Mouse (Mus musculus): ENCODE data around the gene Metrn.

Gene Metrn

DNA sequence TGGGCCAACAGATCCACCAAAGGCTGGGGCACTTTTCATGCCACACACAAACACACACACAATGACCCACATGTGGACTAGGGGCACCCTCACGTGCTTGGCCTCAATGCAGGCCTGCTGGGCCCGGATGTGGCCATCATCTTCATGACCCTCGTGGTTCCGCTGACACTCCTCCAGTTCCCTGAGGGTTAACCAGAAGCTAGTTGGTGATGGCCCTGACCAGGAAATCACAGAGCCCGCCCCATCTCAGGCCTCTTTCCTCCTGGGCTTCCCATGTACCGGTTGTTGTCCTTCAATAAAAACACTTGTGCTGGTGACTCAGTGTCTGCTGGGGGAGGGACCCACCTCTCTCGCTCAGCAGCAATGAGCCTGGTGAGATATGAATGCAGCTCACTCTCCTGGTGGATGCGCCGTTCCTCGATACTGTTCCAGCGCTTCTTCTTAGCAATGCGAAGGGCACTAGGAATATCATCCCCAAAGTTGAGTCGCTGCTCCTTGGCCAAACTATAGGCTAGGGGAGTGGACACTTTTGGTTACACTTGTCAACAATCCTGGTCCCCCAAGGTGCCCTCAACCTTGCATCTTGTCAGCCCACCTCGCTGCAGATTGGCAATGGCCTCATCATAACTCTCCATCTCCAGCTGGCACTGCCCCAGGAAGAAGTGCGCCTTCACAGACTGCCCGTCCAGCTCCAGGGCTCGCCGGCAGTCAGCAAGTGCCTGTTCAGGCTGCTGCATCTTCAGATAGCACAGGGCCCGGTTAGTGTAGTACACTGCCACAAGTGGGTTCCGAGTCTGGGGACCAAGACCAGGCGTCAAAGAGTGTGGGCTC lies 34.7 kb upstream of the Metrn start:
- no peak for DNase-seq (ENCODE audit: low read depth, low spot score)

DNA sequence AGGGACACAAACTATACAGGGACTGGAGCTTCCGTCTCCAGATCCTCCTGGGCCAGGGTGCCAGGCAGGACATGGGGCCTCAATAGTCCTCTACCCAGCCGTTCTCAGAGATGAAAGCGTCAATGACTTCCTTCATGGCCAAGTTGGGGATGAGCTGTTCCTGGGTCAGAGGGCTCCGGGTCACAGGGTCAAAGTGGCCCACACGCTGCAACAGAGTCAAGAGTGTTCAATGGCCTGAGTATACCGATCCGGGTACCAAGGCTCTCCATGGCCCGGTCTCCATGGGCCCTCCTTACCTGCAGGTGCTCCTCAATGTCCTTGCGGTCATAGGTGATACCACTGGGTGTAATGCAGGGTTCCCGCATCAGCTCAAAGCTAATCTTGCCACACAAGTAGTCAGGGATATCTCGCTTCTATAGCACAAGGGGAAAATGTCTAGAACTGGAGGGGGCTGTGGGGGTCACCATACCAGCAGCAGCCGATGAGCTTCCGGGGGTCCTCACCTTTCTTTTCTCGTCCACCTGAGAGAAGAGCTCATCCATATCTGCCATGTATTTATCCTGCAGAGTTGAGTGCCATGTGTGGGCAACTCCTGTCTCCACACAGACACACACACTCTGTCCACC lies 34.0 kb upstream of the Metrn start:
- no peak for DNase-seq (ENCODE audit: low read depth, low spot score)

DNA sequence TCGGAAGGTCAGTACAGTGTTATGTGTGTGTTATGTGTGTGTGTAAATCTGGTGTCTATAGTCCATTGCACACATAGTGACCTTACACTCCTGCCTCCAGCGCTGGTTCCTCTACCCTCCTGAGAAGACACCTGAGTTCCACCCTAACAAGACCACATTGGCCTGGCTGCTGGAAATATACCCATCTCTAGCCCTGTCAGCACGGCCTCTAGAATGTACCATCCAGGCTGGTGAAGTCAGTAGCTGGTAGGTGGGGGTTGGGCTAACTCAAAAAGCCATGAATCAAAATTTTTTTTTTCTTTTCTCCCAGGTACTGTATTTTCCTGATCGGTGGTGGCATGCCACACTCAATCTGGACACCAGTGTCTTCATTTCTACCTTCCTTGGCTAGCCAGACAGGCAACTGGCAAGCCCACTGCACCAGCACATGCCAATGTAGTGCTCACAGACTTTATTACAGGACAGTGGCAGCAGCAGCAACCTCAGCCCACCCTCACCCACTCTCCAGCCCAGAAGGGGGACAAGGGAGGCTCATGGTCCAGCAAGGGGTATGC lies 33.3 kb upstream of the Metrn start:
- DNase-seq (ENCODE audit: low read depth, low spot score) = no peak

DNA sequence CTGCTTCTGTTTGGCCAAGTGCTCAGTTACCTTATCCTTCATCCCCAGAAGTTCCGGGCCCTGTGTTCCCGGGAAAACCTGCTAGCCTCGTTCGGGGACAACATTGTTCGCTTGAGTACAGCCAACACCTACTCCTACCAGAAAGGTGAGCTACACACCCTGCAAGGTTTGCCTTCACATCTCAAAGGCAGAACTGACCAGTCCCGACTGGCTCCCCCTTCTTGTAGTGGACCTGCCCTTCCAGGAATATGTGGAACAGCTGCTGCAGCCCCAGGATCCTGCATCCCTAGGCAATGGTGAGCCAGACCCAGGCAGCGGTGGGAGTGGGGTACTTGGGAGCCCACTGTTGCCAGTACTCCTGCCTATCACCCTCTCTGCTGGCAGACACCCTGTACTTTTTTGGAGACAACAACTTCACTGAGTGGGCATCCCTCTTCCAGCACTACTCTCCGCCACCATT lies 32.7 kb upstream of the Metrn start:
- DNase-seq (ENCODE audit: low read depth, low spot score) = no peak

DNA sequence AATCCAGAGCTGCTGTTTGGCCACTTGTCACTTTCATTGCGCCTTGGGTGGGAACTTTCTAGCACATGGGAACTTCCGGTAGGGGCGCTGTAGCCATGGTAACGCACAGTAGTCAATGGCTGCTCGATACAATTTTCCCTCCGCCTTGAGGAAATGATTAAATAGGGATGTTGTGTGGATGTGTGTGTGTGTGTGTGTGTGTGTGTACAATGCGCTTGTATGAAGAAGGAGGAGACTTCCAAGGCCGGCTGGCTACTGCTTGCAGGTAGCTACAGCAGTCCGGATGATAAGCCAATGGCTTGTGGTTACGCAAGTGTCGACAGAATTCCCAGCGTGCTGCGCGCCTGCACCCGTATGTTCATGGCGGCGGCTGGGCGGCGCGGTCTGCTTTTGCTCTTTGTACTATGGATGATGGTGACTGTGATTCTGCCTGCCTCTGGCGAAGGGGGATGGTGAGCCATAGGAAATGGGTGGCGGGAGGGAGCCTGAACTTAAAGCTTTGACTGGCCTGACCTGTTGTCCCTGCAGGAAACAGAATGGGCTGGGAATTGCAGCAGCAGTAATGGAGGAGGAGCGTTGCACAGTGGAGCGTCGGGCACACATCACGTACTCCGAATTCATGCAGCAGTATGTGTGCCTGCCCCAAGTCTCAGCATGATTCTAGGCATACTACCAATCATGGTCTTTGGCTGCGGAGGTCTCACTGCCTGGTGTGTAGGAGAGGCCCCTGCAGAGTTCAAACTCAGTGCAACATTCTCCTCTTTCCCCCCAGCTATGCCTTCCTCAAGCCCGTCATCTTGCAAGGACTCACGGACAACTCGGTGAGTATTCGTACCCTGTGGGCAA lies 32.0 kb upstream of the Metrn start, which contains the start of gene Jmjd8:
TSS of gene Jmjd8 (plus strand) at position 156 of the 846 bp plus-strand sequence.
- DNase-seq (ENCODE audit: low read depth, low spot score) = peak; percentile 97

DNA sequence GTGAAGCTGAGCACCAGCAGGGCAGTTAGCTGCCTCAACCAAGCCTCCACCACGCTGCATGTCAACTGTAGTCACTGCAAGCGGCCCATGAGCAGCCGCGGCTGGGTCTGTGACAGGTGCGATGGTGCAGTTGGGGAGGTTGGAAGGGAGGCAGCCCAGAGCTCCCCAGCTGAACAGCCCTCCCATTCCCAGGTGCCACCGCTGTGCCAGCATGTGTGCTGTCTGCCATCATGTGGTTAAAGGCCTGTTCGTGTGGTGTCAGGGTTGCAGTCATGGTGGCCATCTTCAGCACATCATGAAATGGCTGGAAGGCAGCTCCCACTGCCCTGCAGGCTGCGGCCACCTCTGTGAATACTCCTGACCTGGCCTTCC lies 31.3 kb upstream of the Metrn start:
- DNase-seq (ENCODE audit: low read depth, low spot score) = no peak

DNA sequence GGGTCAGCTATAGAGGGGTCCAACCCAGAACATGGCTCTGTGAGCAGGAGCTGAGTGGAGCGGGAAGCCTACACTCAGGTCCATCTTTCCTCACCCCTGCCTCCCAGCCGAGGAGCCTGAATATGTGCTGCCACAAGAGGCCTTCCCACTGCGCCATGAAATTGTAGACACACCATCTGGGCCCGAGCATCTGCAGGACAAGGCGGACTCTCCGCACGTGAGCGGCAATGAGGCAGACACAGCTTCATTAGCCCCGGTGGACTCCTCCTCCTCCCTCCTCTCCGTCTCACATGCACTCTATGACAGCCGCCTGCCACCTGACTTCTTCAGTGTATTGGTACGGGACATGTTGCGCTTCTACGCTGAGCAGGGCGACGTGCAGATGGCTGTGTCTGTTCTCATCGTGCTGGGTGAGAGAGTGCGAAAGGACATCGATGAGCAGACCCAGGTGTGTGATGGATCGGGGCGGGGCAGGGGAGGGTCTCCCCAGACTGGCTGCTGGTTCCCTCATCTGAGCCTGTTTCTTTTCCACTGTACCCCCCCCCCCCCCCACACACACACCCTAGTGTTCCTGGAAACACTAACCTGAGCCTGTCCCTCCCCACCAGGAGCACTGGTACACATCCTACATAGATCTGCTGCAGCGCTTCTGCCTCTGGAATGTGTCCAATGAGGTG lies 30.7 kb upstream of the Metrn start:
- DNase-seq (ENCODE audit: low read depth, low spot score) = no peak

DNA sequence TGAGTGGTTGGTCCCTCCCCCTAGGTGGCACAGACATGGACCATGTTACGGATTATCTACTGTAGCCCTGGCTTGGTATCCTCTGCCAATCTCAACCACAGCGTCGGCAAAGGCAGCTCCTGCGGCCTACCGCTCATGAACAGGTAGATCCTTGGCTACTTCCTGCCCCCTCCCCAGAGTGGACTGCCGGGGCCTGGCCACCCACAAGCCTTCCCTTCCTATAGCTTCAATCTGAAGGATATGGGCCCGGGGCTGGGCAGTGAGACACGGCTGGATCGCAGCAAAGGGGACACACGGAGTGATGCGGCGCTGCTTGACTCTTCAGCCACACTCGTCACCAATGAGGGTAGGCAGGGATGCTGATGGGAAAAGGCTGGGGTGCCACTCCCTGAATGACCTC lies 30.1 kb upstream of the Metrn start:
- DNase-seq (ENCODE audit: low read depth, low spot score) = no peak

DNA sequence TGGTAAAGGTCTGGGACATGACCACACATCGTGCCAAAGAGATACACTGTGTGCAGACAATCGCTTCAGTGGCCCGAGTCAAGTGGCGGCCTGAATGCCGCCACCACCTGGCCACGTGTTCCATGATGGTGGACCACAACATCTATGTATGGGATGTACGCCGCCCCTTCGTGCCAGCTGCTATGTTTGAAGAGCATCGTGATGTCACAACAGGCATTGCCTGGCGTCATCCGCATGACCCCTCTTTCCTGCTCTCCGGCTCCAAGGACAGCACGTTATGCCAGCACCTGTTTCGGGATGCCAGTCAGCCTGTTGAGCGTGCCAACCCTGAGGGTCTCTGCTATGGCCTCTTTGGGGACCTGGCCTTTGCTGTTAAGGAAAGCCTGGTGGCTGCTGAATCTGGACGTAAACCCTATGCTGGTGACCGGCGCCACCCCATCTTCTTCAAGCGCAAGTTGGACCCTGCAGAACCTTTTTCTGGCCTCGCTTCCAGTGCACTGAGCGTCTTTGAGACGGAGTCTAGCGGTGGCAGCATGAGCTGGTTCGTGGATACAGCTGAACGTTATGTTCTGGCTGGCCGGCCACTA lies 29.1 kb upstream of the Metrn start:
- no peak for DNase-seq (ENCODE audit: low read depth, low spot score)

DNA sequence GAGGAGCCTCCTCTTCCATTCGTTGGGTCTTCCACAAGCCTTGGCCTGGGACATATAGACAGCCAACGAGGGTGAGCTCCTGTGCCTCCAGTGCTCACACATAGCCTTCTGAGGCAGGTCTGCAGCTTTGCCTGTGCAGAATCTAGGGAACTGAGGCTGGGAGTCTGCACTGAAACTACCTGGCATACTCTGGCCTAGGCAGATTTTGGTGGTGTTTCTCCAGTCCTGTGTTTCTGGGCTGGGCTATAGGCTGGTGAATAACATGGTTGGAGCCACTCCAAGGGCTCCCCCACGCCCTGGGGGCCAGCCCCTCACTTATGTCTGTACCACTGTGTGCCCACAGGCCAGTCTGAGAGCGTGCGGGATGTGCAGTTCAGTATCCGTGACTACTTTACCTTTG lies 28.4 kb upstream of the Metrn start:
- DNase-seq (ENCODE audit: low read depth, low spot score) = no peak

DNA sequence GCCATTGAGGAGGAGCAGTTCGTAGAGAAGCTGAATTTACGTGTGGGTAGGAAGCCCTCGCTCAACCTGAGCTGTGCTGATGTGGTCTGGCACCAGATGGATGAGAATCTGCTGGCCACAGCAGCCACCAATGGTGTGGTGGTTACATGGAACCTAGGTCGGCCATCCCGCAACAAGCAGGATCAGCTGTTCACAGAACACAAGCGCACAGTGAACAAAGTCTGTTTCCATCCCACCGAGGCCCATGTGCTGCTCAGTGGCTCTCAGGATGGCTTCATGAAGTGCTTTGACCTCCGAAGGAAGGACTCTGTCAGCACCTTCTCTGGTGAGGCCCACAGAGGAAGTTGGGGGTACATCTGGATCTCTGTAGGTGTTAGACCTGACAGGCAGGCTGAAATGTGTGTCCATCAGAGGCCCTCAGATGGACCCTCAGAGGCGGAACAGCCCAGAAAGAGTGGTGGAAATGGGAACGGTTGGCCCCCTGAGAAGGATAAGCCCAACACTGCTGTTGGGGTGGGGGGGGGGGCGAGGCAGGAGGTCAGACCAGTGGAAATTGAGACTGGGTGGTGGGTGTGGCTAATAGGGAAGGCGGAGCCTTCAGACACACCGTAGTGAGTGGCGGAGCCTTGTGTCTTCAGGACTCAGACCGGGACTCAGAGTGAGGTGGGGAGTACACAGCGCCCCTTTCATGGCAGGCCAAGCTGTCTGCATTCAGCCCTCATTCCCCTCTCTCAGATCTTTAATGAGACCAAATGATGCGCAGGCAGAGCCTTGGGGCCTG lies 27.6 kb upstream of the Metrn start:
- no peak for DNase-seq (ENCODE audit: low read depth, low spot score)

DNA sequence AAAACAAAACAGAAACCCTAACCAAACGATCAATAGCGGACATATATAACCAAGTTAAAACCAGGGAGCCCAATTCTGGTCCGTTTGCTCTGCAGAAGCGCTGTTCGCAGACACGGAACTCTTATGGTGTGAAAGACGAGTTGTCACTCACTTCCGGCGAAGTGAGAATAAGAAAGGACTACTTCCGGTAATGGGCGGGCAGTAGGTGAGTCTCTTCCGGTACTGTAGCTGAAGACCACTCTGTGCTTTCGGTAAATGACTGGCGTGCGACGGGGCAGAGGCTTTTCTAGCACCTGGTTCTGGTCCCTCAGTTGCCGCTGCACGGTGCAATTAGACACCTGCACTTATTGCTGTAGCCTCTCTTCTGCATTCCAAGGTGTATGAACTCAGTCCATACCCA lies 26.5 kb upstream of the Metrn start, which contains the start of gene Wdr24:
TSS of gene Wdr24 (plus strand) at position 176 of the 400 bp plus-strand sequence.
- DNase-seq (ENCODE audit: low read depth, low spot score) = peak; percentile 96

DNA sequence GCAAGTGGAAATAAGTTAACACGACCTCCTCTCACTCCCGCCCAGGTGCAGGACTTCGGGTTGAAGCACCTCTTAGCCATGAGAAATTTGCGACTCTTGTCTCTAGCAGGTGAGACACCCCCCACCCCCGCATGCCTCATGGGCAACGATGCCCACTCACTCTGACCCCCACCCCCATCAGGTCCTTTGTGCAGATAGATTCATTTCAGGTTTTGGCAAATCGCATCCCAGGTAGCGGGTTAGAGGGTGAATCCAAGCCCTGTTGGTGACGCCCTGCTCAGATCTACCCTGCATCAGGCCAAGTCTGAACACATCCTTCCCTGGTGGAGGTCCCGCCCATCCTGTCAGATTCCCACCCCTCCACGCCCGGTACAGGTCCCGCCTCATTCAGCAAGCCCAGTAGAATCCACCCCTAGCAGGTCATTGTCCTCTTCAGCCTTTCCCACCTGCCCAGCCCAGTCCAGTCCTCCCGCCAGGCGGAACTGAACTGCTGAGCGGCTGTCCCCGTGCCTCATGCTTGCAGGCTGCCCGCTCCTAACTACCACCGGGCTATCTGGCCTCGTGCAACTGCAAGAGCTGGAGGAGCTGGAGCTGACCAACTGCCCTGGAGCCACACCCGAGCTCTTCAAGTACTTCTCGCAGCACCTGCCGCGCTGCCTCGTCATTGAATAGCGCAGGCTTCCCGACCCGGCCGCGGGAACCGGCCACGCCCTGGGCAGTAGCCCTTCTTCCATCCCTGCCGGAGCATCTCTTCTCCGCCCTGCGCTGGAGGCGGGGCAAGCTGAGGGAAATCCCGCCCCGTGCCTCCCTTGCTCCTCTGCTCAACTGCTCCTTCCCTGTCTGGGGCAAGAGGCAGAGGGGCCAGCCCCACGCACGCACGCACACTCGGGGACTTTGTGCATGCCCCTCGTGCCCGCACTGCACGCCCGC lies 22.2 kb upstream of the Metrn start:
- no peak for DNase-seq (ENCODE audit: low read depth, low spot score)

DNA sequence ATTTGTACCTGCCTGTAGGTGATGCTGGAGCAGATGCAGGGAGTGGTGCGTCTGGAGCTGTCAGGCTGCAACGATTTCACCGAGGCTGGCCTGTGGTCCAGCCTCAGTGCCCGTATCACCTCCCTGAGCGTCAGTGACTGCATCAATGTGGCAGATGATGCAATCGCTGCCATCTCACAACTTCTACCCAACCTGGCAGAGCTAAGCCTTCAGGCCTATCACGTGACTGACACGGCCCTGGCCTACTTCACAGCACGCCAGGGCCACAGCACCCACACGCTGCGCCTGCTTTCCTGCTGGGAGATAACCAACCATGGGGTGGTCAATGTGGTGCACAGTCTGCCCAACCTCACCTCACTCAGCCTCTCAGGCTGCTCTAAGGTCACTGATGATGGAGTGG lies 20.7 kb upstream of the Metrn start:
- no peak for DNase-seq (ENCODE audit: low read depth, low spot score)

DNA sequence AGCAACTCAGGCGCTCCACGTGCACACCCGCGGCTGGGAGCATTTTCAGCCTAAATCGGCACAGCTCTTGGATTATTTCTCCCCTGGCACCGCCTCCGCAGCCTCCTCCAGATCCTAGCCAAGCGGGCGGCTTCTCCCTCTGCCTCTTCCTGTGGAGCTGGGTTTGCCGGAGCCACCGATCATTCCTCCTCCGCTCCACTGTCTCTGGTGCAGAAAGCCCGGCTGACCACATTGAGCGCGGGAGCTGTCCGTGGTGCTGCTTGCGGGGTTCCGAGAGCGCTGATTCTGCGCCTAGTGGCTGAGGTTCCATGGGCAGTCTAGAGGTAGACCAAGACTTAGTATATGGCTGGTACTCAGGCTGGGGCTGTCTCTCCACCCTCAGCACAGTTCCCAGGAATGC lies 16.5 kb upstream of the Metrn start:
- peak; percentile 92 for DNase-seq (ENCODE audit: low read depth, low spot score)

DNA sequence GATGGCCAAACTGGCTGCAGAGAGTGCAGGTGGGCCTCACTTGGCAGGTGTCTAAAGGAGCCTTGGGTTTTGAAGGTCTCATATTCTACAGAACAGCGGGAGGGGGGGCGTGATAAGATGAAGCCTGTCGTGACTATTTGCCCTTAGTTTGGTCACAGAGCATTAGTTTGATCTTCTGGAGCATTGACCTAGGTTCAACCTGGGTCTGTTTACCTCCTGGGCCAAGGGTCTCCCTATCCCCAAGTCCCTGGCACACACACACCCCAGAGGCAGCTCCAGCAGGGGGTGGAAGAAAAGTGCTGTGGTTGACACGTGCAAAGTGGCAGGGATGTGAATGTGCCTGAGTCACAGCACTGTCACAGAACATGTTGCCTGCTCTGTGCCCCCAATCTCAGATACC lies 14.0 kb upstream of the Metrn start:
- DNase-seq (ENCODE audit: low read depth, low spot score) = peak; percentile 64

DNA sequence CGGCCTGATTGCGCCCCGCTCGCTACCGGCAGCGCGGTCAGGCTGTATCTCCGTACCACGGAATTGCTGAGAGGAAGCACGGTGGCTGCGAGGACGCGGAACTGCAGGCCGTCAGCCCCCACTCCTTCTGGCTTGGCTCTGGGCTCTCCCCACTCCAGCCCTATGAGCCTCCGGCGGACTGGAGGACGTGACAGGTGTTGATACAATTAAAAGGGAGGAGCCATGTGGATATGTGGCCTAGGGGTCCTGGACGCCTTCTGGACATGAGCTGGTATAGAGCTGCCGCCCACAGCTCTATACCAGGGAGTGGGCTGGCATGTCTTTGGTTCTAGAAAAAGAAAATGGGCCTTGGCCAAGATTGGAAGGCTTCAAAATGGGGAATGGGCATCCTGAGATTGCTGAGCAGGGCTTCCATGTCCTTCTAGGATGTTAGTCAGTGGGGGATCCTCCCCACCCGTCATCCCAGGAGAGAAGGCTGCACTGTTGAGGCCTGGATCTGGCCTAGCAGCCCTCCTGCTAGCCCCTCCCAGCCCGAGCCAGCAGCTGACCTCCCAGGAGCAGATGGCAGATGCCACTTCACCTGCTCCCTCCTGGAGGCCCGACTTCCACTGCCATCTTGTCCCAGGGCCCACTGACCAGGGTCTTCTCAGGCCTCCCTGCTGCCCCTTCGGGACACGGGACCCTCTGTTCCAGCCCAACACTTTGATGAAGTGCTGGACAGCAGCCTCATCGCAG lies 12.8 kb upstream of the Metrn start:
- peak; percentile 89 for DNase-seq (ENCODE audit: low read depth, low spot score)
